Mouse (Mus musculus): ENCODE measurements around the gene Crim1.

DNA sequence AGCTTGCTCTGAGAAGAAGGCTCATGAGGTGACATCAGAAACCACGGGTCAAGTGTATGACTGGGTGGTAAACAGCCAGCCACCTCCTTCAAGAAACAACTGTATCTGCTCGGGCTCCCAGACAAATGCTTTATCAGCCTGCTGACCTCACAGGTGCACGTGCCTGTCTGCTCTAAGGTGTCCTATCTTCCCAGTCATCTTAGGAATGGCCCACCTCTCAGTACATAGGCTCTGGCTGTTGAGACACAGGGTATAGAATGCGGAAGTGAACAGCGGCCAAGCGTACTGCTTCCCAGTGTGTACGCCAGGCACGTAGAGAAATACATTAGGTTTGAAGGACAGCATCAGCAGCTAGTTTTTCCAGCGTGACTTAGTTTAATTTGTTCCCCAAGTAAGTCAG is 106.4 kb downstream of the Crim1 start:
- TF ChIP-seq USF1 (IDR thresholded peaks at IDR 0.05; ENCODE audit: low read depth, low read length) = no peak
- no peak for TF ChIP-seq SIN3A (IDR thresholded peaks at IDR 0.05; ENCODE audit: low read length)
- TF ChIP-seq NRF1 (IDR thresholded peaks at IDR 0.05; ENCODE audit: low read depth, low read length) = no peak
- TF ChIP-seq CTCF (conservative IDR thresholded peaks at IDR 0.05 in 1 of 2, IDR thresholded peaks at IDR 0.05 in 1 of 2; ENCODE audit: low read depth in 2 of 2, low read length in 2 of 2) = no peak
- no peak for TF ChIP-seq TBP (conservative IDR thresholded peaks at IDR 0.05; ENCODE audit: low read depth, low read length)
- TF ChIP-seq ZNF384 (IDR thresholded peaks at IDR 0.05; ENCODE audit: low read depth, low read length) = no peak
- no peak for TF ChIP-seq E2F4 (IDR thresholded peaks at IDR 0.05; ENCODE audit: insufficient replicate concordance, low read depth, low read length)
- no peak for TF ChIP-seq ELF1 (IDR thresholded peaks at IDR 0.05; ENCODE audit: low read depth, low read length)
- no peak for TF ChIP-seq POLR2A (IDR thresholded peaks at IDR 0.05; ENCODE audit: low read depth, low read length)
- TF ChIP-seq JUND (conservative IDR thresholded peaks at IDR 0.05; ENCODE audit: low read depth, low read length) = no peak
- no peak for TF ChIP-seq RAD21 (IDR thresholded peaks at IDR 0.05; ENCODE audit: low read depth, low read length)
- no peak for TF ChIP-seq MAX (IDR thresholded peaks at IDR 0.05; ENCODE audit: low read length)
- TF ChIP-seq POLR2AphosphoS2 (IDR thresholded peaks at IDR 0.05; ENCODE audit: low read depth, low read length) = no peak

All from CH12.LX (cell line).